21 mouse cellular contexts compared by ENCODE assay signal in genomic region chr10:26796432-26797286, GRCm38 (mm10). TPM values are rescaled to one million over a fixed set of nuclear protein-coding genes. Genes with fewer than 3 reads are reported as not detected.
DNase-seq lines count a peak whose midpoint lies in the region; ATAC-seq and TF ChIP-seq lines count a peak whose summit lies in the region.
"Had no signal": no experiment of that assay in that cellular context is flagged by ENCODE, and none has a peak within 500 bp of the region (broad histone marks: within the 10 kb centered on the region; RNA-seq: fewer than 3 reads in every experiment).

No protein-coding gene starts in this region.

- no peaks in the 10 kb centered on the region for H3K27me3 ChIP-seq in forebrain, embryonic 13.5 days
- H3K27me3 ChIP-seq in forebrain, embryonic 11.5 days (ENCODE audit: control insufficient read depth, insufficient read depth, low read length) = no peaks in the 10 kb centered on the region
- H3K27me3 ChIP-seq in hindbrain, postnatal 0 days (ENCODE audit: insufficient read depth, low read length) = no peaks in the 10 kb centered on the region
- H3K27me3 ChIP-seq in hindbrain, embryonic 11.5 days (ENCODE audit: control insufficient read depth, insufficient read depth, low read length) = no peaks in the 10 kb centered on the region
- no peaks in the 10 kb centered on the region for H3K27me3 ChIP-seq in midbrain, postnatal 0 days (ENCODE audit: insufficient read depth, low read length)
- no peaks in the 10 kb centered on the region for H3K27me3 ChIP-seq in midbrain, embryonic 11.5 days (ENCODE audit: control insufficient read depth, insufficient read depth, low read length)
- H3K27me3 ChIP-seq: limb, embryonic 12.5 days; liver, embryonic 13.5 days; lung, embryonic 15.5 days had no signal

- TF ChIP-seq CTCF in hindbrain, postnatal 0 days (IDR thresholded peaks at IDR 0.05; ENCODE audit: low read depth) = no peak
- TF ChIP-seq CTCF in midbrain, postnatal 0 days (IDR thresholded peaks at IDR 0.05) = no peak

- 76% methylated on average over 10 of the region's 10 CpGs for WGBS in forebrain, embryonic 13.5 days
- 88% methylated on average over 10 of the region's 10 CpGs for WGBS in forebrain, embryonic 11.5 days
- 66% methylated on average over 10 of the region's 10 CpGs for WGBS in hindbrain, postnatal 0 days
- WGBS in hindbrain, embryonic 11.5 days = 80% methylated on average over 10 of the region's 10 CpGs
- 80% methylated on average over 10 of the region's 10 CpGs for WGBS in midbrain, postnatal 0 days
- WGBS in midbrain, embryonic 11.5 days = 92% methylated on average over 10 of the region's 10 CpGs

- no peak overlapping the region for H3K4me3 ChIP-seq in forebrain, embryonic 13.5 days
- H3K4me3 ChIP-seq in forebrain, embryonic 11.5 days (ENCODE audit: low read depth, low read length) = no peak overlapping the region
- no peak overlapping the region for H3K4me3 ChIP-seq in hindbrain, postnatal 0 days (ENCODE audit: low read length)
- H3K4me3 ChIP-seq in hindbrain, embryonic 11.5 days (ENCODE audit: low read depth, low read length) = no peak overlapping the region
- no peak overlapping the region for H3K4me3 ChIP-seq in midbrain, postnatal 0 days (ENCODE audit: low read depth, low read length)
- H3K4me3 ChIP-seq in midbrain, embryonic 11.5 days (ENCODE audit: low read depth, low read length) = no peak overlapping the region
- H3K4me3 ChIP-seq: hindbrain, embryonic 10.5 days; limb, embryonic 12.5 days; liver, embryonic 13.5 days; lung, embryonic 15.5 days; midbrain, embryonic 10.5 days had no signal

- H3K27ac ChIP-seq in forebrain, embryonic 13.5 days = no peak overlapping the region
- no peak overlapping the region for H3K27ac ChIP-seq in forebrain, embryonic 11.5 days (ENCODE audit: low read depth, low read length)
- H3K27ac ChIP-seq in hindbrain, postnatal 0 days = no peak overlapping the region
- no peak overlapping the region for H3K27ac ChIP-seq in hindbrain, embryonic 11.5 days (ENCODE audit: low read depth, low read length)
- H3K27ac ChIP-seq in midbrain, postnatal 0 days (ENCODE audit: low read depth, low read length) = no peak overlapping the region
- H3K27ac ChIP-seq in midbrain, embryonic 11.5 days (ENCODE audit: low read depth, low read length) = no peak overlapping the region
- H3K27ac ChIP-seq: hindbrain, embryonic 10.5 days; kidney, postnatal 0 days; limb, embryonic 12.5 days; liver, embryonic 13.5 days; lung, embryonic 15.5 days; midbrain, embryonic 10.5 days had no signal

- no peak overlapping the region for H3K9ac ChIP-seq in forebrain, embryonic 13.5 days
- no peak overlapping the region for H3K9ac ChIP-seq in forebrain, embryonic 11.5 days (ENCODE audit: low read length)
- no peak overlapping the region for H3K9ac ChIP-seq in hindbrain, postnatal 0 days (replicated peaks; ENCODE audit: low read length)
- H3K9ac ChIP-seq in hindbrain, embryonic 11.5 days (ENCODE audit: low read depth, low read length) = no peak overlapping the region
- H3K9ac ChIP-seq in midbrain, postnatal 0 days (replicated peaks; ENCODE audit: low read length, poor library complexity, severe bottlenecking) = no peak overlapping the region
- H3K9ac ChIP-seq in midbrain, embryonic 11.5 days (ENCODE audit: low read length) = no peak overlapping the region
- H3K9ac ChIP-seq: limb, embryonic 12.5 days; liver, embryonic 13.5 days; lung, embryonic 15.5 days had no signal

- no peak for DNase-seq in forebrain, embryonic 11.5 days (ENCODE audit: low spot score)
- peak; percentile 56 for DNase-seq in hindbrain, postnatal 0 days (ENCODE audit: low spot score)
- DNase-seq in hindbrain, embryonic 11.5 days (ENCODE audit: low spot score) = no peak
- peak; percentile 63 for DNase-seq in midbrain, postnatal 0 days (ENCODE audit: low spot score)
- no peak for DNase-seq in midbrain, embryonic 11.5 days (ENCODE audit: low spot score, missing footprints)
- no peak for DNase-seq in ovary, postnatal 10 days (ENCODE audit: low spot score)
- DNase-seq: adrenal gland, postnatal 14 days; cerebellum, adult 9-10 months; gastrocnemius, postnatal 10 days; liver, embryonic 13.5 days; lung, postnatal 4 days; spleen, adult 18-20 months; thymus, postnatal 25 days had no signal

- peak; percentile 61 for ATAC-seq in forebrain, embryonic 13.5 days
- ATAC-seq in forebrain, embryonic 11.5 days (replicated peaks; ENCODE audit: low FRiP score) = no peak
- peak; percentile 56 for ATAC-seq in hindbrain, postnatal 0 days
- ATAC-seq in hindbrain, embryonic 11.5 days (ENCODE audit: low FRiP score) = no peak
- no peak for ATAC-seq in midbrain, postnatal 0 days (ENCODE audit: low FRiP score)
- no peak for ATAC-seq in midbrain, embryonic 11.5 days (ENCODE audit: low FRiP score)
- ATAC-seq: intestine, postnatal 0 days had no signal

- H3K9me3 ChIP-seq in forebrain, embryonic 13.5 days (replicated peaks) = no peaks in the 10 kb centered on the region
- H3K9me3 ChIP-seq in forebrain, embryonic 11.5 days (ENCODE audit: control insufficient read depth, low read length) = no peaks in the 10 kb centered on the region
- H3K9me3 ChIP-seq in hindbrain, postnatal 0 days (ENCODE audit: low read length) = no peaks in the 10 kb centered on the region
- no peaks in the 10 kb centered on the region for H3K9me3 ChIP-seq in hindbrain, embryonic 11.5 days (ENCODE audit: control insufficient read depth, low read length)
- H3K9me3 ChIP-seq in midbrain, postnatal 0 days (ENCODE audit: low read length) = no peaks in the 10 kb centered on the region
- H3K9me3 ChIP-seq in midbrain, embryonic 11.5 days (ENCODE audit: control insufficient read depth, low read length) = no peaks in the 10 kb centered on the region
- H3K9me3 ChIP-seq: hindbrain, embryonic 10.5 days; limb, embryonic 12.5 days; liver, embryonic 13.5 days; lung, embryonic 15.5 days; midbrain, embryonic 10.5 days had no signal

- H3K36me3 ChIP-seq in forebrain, embryonic 13.5 days (ENCODE audit: poor library complexity, severe bottlenecking) = no peaks in the 10 kb centered on the region
- H3K36me3 ChIP-seq in forebrain, embryonic 11.5 days (ENCODE audit: control insufficient read depth, insufficient read depth, low read length) = no peaks in the 10 kb centered on the region
- H3K36me3 ChIP-seq in hindbrain, postnatal 0 days (ENCODE audit: insufficient read depth, low read length) = no peaks in the 10 kb centered on the region
- no peaks in the 10 kb centered on the region for H3K36me3 ChIP-seq in hindbrain, embryonic 11.5 days (ENCODE audit: control insufficient read depth, insufficient read depth, low read length)
- H3K36me3 ChIP-seq in midbrain, postnatal 0 days (ENCODE audit: insufficient read depth, low read length) = no peaks in the 10 kb centered on the region
- no peaks in the 10 kb centered on the region for H3K36me3 ChIP-seq in midbrain, embryonic 11.5 days (ENCODE audit: control insufficient read depth, insufficient read depth, low read length)
- H3K36me3 ChIP-seq: G1E; hindbrain, embryonic 10.5 days; limb, embryonic 12.5 days; liver, embryonic 13.5 days; lung, embryonic 15.5 days; midbrain, embryonic 10.5 days had no signal

- H3K4me2 ChIP-seq in forebrain, embryonic 13.5 days = no peak overlapping the region
- no peak overlapping the region for H3K4me2 ChIP-seq in forebrain, embryonic 11.5 days (ENCODE audit: low read depth, low read length, severe bottlenecking)
- no peak overlapping the region for H3K4me2 ChIP-seq in hindbrain, postnatal 0 days (ENCODE audit: low read depth, low read length)
- no peak overlapping the region for H3K4me2 ChIP-seq in hindbrain, embryonic 11.5 days (replicated peaks; ENCODE audit: low read depth, low read length)
- H3K4me2 ChIP-seq in midbrain, postnatal 0 days (ENCODE audit: low read depth, low read length, poor library complexity, severe bottlenecking) = no peak overlapping the region
- no peak overlapping the region for H3K4me2 ChIP-seq in midbrain, embryonic 11.5 days
- H3K4me2 ChIP-seq: limb, embryonic 12.5 days; liver, embryonic 13.5 days; lung, embryonic 15.5 days had no signal

- H3K4me1 ChIP-seq in forebrain, embryonic 13.5 days = peaks cover 5% of the 10 kb centered on the region; the same call in 1 of the 2 replicates
- H3K4me1 ChIP-seq in forebrain, embryonic 11.5 days (replicated peaks; ENCODE audit: control insufficient read depth, insufficient read depth, low read length) = no peaks in the 10 kb centered on the region
- no peaks in the 10 kb centered on the region for H3K4me1 ChIP-seq in hindbrain, postnatal 0 days (ENCODE audit: insufficient read depth, low read length)
- H3K4me1 ChIP-seq in hindbrain, embryonic 11.5 days (replicated peaks; ENCODE audit: control insufficient read depth, insufficient read depth, low read length) = no peaks in the 10 kb centered on the region
- H3K4me1 ChIP-seq in midbrain, postnatal 0 days (ENCODE audit: insufficient read depth, low read length) = no peaks in the 10 kb centered on the region
- H3K4me1 ChIP-seq in midbrain, embryonic 11.5 days (ENCODE audit: control insufficient read depth, insufficient read depth, low read length) = no peaks in the 10 kb centered on the region
- H3K4me1 ChIP-seq: hindbrain, embryonic 10.5 days; midbrain, embryonic 10.5 days had no signal

RNA-seq across cellular contexts. Expression of gene Arhgap18, which starts 43.4 kb away (rescaled TPM):
- polyA plus RNA-seq in forebrain, embryonic 13.5 days (2015; fragmentation: Nextera tagmentation; extraction: Ambion mirVana) = 20.3 and 22.5 TPM in 2 replicates
- polyA plus RNA-seq in forebrain, embryonic 11.5 days (2014; fragmentation: Nextera tagmentation; extraction: Ambion mirVana) = 18.2 and 20.9 TPM in 2 replicates
- 4.2 and 5.3 TPM in 2 replicates for total RNA-seq in hindbrain, postnatal 0 days (2014; rRNA removed)
- 8.3 and 9.4 TPM in 2 replicates for polyA plus RNA-seq in hindbrain, postnatal 0 days (2015; fragmentation: Nextera tagmentation; extraction: Ambion mirVana)
- 12.0 and 12.9 TPM in 2 replicates for polyA plus RNA-seq in hindbrain, embryonic 11.5 days (2014; fragmentation: Nextera tagmentation; extraction: Ambion mirVana)
- total RNA-seq in midbrain, postnatal 0 days (2014; rRNA removed) = 9.8 and 11.5 TPM in 2 replicates
- polyA plus RNA-seq in midbrain, postnatal 0 days (2015; fragmentation: Nextera tagmentation; extraction: Ambion mirVana) = 5.2 and 8.7 TPM in 2 replicates
- 14.3 and 14.9 TPM in 2 replicates for polyA plus RNA-seq in midbrain, embryonic 11.5 days (2014; fragmentation: Nextera tagmentation; extraction: Ambion mirVana)

Comparison
In these comparisons a context has a peak if more than half of its experiments do, and no peak if none do; other contexts are left out.
1. ATAC-seq: peak in forebrain, embryonic 13.5 days (single experiment) and hindbrain, postnatal 0 days (single experiment); none in forebrain, embryonic 11.5 days (single experiment), hindbrain, embryonic 11.5 days (single experiment), midbrain, postnatal 0 days (single experiment) and midbrain, embryonic 11.5 days (single experiment).
2. DNase-seq: peak in hindbrain, postnatal 0 days (single experiment) and midbrain, postnatal 0 days (single experiment); none in forebrain, embryonic 11.5 days (single experiment), hindbrain, embryonic 11.5 days (single experiment), midbrain, embryonic 11.5 days (single experiment) and ovary, postnatal 10 days (single experiment).